Mouse (Mus musculus) liver, embryonic 11.5 days (tissue): ENCODE measurements at regions not wholly inside any gene's neighbourhood (a gene's known extent, or its start where the extent isn't known, plus 50 kb on each side); places are given as distances from the start of the nearest gene placed in this dataset.

Experiments
- ATAC-seq: fragments of 200-750 bp; cut with Nextera tagmentation; replicated peaks from 2 replicates; pipeline ENCODE4 v1.8.0; 2017; ENCODE audit warnings: moderate number of reproducible peaks, mild to moderate bottlenecking, moderate TSS enrichment, moderate library complexity; ENCODE audit not compliant: low FRiP score
- DNase-seq: peaks from one replicate; pipeline ENCODE4 v3.0.0-alpha.2; 2017; ENCODE audit warnings: low spot score
- H3K27ac ChIP-seq: fragments of 300-500 bp; sonication (generic); 2 replicates; pipeline ENCODE4 v1.5.1; 2014; ENCODE audit warnings: mild to moderate bottlenecking, low read depth, low read length, control low read depth
- H3K27me3 ChIP-seq: fragments of 300-500 bp; sonication (generic); replicated peaks from 2 replicates; pipeline ENCODE4 v1.6.1; 2014; ENCODE audit warnings: low read length, mixed read lengths; ENCODE audit not compliant: control insufficient read depth, insufficient read depth
- H3K36me3 ChIP-seq: fragments of 300-500 bp; sonication (generic); 2 replicates; pipeline ENCODE4 v1.6.1; 2014; ENCODE audit warnings: mild to moderate bottlenecking, low read length, moderate library complexity, mixed read lengths; ENCODE audit not compliant: control insufficient read depth, insufficient read depth
- H3K4me1 ChIP-seq: fragments of 300-500 bp; sonication (generic); replicated peaks from 2 replicates; pipeline ENCODE4 v1.6.1; 2014; ENCODE audit warnings: low read length, mixed read lengths; ENCODE audit not compliant: control insufficient read depth, insufficient read depth
- H3K4me2 ChIP-seq: fragments of 300-500 bp; sonication (generic); 2 replicates; pipeline ENCODE4 v1.6.1; 2014; ENCODE audit warnings: mild to moderate bottlenecking, control low read depth, moderate library complexity
- H3K4me3 ChIP-seq: fragments of 300-500 bp; sonication (generic); 2 replicates; pipeline ENCODE4 v1.5.1; 2014; ENCODE audit warnings: low read depth, low read length, control low read depth
- H3K9ac ChIP-seq: fragments of 300-500 bp; sonication (generic); 2 replicates; pipeline ENCODE4 v1.6.1; 2014; ENCODE audit warnings: low read depth, low read length, control low read depth
- H3K9me3 ChIP-seq: fragments of 300-500 bp; sonication (generic); 2 replicates; pipeline ENCODE4 v1.6.1; 2016; ENCODE audit warnings: low read length, inconsistent platforms, mixed read lengths; ENCODE audit not compliant: control insufficient read depth
- WGBS: fragments of 180-500 bp; shearing (Covaris S2); extraction: QIAGEN DNeasy Blood & Tissue Kit; methylation state at CpG from one replicate; pipeline ENCODE4 v1.1.7; 2014; 5-methylcytosine and 5-hydroxymethylcytosine counted together

GRCm38 (mm10) chr16:44660996-44661876 is 62.9 kb upstream of the Nepro start:
- Histone ChIP-seq H3K4me2 (no peak overlapping the region), H3K9me3 (no peaks in the 10 kb centered on the region), H3K36me3 (no peaks in the 10 kb centered on the region), H3K27me3 (no peaks in the 10 kb centered on the region), H3K27ac (no peak overlapping the region), H3K4me1 (no peaks in the 10 kb centered on the region), H3K9ac (no peak overlapping the region), H3K4me3 (no peak overlapping the region)
- DNase-seq (no peak), ATAC-seq (no peak)
- WGBS: 50% methylated on average over 4 of the region's 4 CpGs

DNA sequence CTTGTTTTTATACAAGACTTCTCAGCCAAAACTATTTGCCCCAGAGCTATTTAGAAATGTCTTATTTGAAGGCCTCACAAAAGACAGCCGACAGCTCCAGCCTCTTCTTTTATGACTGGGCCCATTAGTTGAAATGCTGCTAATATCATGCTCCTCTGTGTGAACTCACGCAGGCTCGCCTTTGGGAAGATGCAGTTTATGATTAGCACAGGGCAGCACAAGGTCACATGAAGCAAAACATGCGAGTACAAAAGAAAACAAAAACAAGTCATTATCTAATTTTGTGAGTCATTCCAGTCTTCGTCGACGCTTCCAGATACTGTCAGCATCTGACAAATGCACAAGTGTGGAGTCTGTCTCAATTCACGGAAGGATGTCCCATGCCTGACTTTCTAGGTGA is 65.8 kb upstream of the Nepro start:
- H3K27ac ChIP-seq: no peak overlapping the region
- DNase-seq (no peak), ATAC-seq (no peak)
- 69% methylated on average over 8 of the region's 8 CpGs for WGBS
- H3K4me1 ChIP-seq: no peaks in the 10 kb centered on the region
- H3K27me3 ChIP-seq: no peaks in the 10 kb centered on the region
- no peaks in the 10 kb centered on the region for H3K36me3 ChIP-seq
- H3K4me2 ChIP-seq: no peak overlapping the region
- H3K9me3 ChIP-seq: no peaks in the 10 kb centered on the region
- no peak overlapping the region for H3K4me3 ChIP-seq
- no peak overlapping the region for H3K9ac ChIP-seq

DNA sequence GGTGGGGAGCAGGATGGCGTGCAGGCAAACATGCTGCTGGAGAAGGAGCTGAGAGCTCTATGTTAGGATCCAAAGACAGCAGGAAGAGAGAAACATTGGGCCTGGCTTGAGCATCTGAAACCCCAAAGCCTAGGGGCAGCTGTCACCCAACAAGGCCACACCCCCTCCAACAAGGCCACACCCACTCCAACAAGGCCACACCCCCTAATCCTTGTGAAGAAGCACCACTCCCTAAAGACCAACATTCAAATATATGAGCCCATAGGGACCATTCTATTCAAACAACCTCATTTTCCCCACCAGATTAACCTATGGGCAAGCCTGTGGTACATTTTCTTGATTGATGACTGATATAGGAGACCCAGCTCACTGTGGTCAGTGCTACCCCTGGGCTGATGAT is 67.9 kb upstream of the Nepro start:
- no peak overlapping the region for H3K4me3 ChIP-seq
- DNase-seq (no peak), ATAC-seq (no peak)
- no peak overlapping the region for H3K9ac ChIP-seq
- WGBS: 74% methylated on average over 1 of the region's 1 CpGs
- H3K36me3 ChIP-seq: no peaks in the 10 kb centered on the region
- H3K4me2 ChIP-seq: no peak overlapping the region
- H3K27me3 ChIP-seq: no peaks in the 10 kb centered on the region
- no peaks in the 10 kb centered on the region for H3K9me3 ChIP-seq
- H3K27ac ChIP-seq: no peak overlapping the region
- H3K4me1 ChIP-seq: no peaks in the 10 kb centered on the region

DNA sequence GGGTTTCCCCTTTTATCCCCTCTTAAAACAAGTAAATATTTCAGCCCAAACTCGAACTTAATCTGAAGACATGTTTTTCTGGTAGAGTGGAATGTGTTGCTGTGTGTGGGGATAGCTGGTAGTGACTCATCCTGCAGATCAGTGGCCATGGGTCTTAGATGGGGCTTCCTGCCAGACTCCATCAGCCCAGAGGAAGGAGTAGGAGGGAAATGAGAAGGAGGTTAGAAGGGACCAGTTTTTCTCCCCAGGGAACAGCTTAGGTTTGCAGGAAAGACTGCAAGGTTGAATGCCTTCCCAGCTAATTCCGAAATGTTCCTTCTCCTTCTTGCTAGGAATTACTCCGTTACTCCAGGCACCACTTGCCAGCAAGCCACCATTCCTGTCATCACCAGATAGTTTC is 68.8 kb upstream of the Nepro start:
- H3K36me3 ChIP-seq: no peaks in the 10 kb centered on the region
- H3K27ac ChIP-seq: no peak overlapping the region
- no peaks in the 10 kb centered on the region for H3K27me3 ChIP-seq
- no peaks in the 10 kb centered on the region for H3K4me1 ChIP-seq
- no peak overlapping the region for H3K9ac ChIP-seq
- H3K4me2 ChIP-seq: no peak overlapping the region
- WGBS: 64% methylated on average over 3 of the region's 3 CpGs
- no peak for DNase-seq
- no peak overlapping the region for H3K4me3 ChIP-seq
- no peak for ATAC-seq
- H3K9me3 ChIP-seq: no peaks in the 10 kb centered on the region

GRCm38 (mm10) chr16:44648547-44649223 is 75.4 kb upstream of the Nepro start:
- H3K4me2 ChIP-seq: no peak overlapping the region
- no peak overlapping the region for H3K4me3 ChIP-seq
- DNase-seq (no peak), ATAC-seq (no peak)
- WGBS: 48% methylated on average over 2 of the region's 2 CpGs
- no peaks in the 10 kb centered on the region for H3K9me3 ChIP-seq
- no peaks in the 10 kb centered on the region for H3K4me1 ChIP-seq
- no peaks in the 10 kb centered on the region for H3K36me3 ChIP-seq
- H3K27me3 ChIP-seq: no peaks in the 10 kb centered on the region
- H3K27ac ChIP-seq: no peak overlapping the region
- no peak overlapping the region for H3K9ac ChIP-seq

GRCm38 (mm10) chr16:44643992-44644391 is 80.1 kb upstream of the Nepro start:
- H3K4me3 ChIP-seq: no peak overlapping the region
- H3K4me2 ChIP-seq: no peak overlapping the region
- ATAC-seq (no peak), DNase-seq (no peak)
- no peak overlapping the region for H3K27ac ChIP-seq
- no peaks in the 10 kb centered on the region for H3K36me3 ChIP-seq
- H3K27me3 ChIP-seq: no peaks in the 10 kb centered on the region
- H3K4me1 ChIP-seq: no peaks in the 10 kb centered on the region
- no peak overlapping the region for H3K9ac ChIP-seq
- H3K9me3 ChIP-seq: no peaks in the 10 kb centered on the region
- 28% methylated on average over 4 of the region's 4 CpGs for WGBS

DNA sequence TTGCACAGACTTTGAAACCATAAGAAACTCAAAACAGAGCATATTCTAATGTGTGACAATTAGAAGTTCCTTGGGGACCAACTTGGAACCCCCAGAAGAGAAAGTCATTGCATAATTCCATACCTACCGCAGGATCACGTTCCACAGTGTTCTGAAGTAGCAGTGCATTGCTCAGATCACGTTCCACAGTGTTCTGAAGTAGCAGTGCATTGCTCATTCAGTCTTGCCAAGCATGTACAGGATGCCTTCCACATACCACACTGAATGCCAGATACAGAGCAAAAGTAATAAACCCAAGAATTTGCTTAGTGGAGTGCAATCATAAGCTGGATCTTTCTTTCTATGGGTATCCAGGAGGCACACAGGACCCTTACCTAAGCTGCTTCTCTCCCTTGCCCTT is 78.4 kb upstream of the Boc start:
- no peak overlapping the region for H3K9ac ChIP-seq
- WGBS: 85% methylated on average over 3 of the region's 3 CpGs
- H3K4me2 ChIP-seq: no peak overlapping the region
- H3K36me3 ChIP-seq: no peaks in the 10 kb centered on the region
- H3K4me3 ChIP-seq: no peak overlapping the region
- no peaks in the 10 kb centered on the region for H3K4me1 ChIP-seq
- no peak overlapping the region for H3K27ac ChIP-seq
- ATAC-seq: no peak
- DNase-seq: no peak
- H3K9me3 ChIP-seq: no peaks in the 10 kb centered on the region
- H3K27me3 ChIP-seq: no peaks in the 10 kb centered on the region

GRCm38 (mm10) chr16:44634486-44634885 is 75.8 kb upstream of the Boc start:
- no peaks in the 10 kb centered on the region for H3K27me3 ChIP-seq
- H3K4me3 ChIP-seq: no peak overlapping the region
- H3K4me1 ChIP-seq: no peaks in the 10 kb centered on the region; the same call in 1 of the 2 replicates
- no peak overlapping the region for H3K27ac ChIP-seq
- H3K4me2 ChIP-seq: no peak overlapping the region
- 84% methylated on average over 4 of the region's 4 CpGs for WGBS
- H3K9ac ChIP-seq: no peak overlapping the region
- H3K9me3 ChIP-seq: no peaks in the 10 kb centered on the region
- H3K36me3 ChIP-seq: no peaks in the 10 kb centered on the region
- ATAC-seq: no peak
- DNase-seq: no peak
